Mouse (Mus musculus) duodenum, adult 2 months (tissue): Measurements from ENCODE around the gene Olfr816. TPM values are rescaled to one million over a fixed set of nuclear protein-coding genes. Genes with fewer than 3 reads are reported as not detected.

Source experiments
- polyA plus RNA-seq: library from polyadenylated mRNA; depleted of rRNA; stranded (reverse); fragments of >200 nt; gene quantifications from 2 replicates; pipeline ENCODE4 v1.2.3, GENCODE M21; 2012; ENCODE audit warnings: low replicate concordance; rRNA removed

Olfr816 gene
- polyA plus RNA-seq: not detected in 2 replicates

GRCm38 (mm10) chr10:129915497-129915896 is at the start of gene Olfr816:
TSS of gene Olfr816 (minus strand) at chr10:129915597.

GRCm38 (mm10) chr10:129949000-129949399 is 33.6 kb upstream of the Olfr816 start, which contains the start of gene Olfr818:
TSS of gene Olfr818 (minus strand) at chr10:129949100.

GRCm38 (mm10) chr10:129905767-129906166 is 9.6 kb downstream of the Olfr816 start, which contains the start of gene Olfr815:
TSS of gene Olfr815 (minus strand) at chr10:129905867.

GRCm38 (mm10) chr10:129879751-129880150 is 35.6 kb downstream of the Olfr816 start, which contains the start of gene Olfr814:
TSS of gene Olfr814 (minus strand) at chr10:129879851.

Other genes with a start within 250 kb of the Olfr816 start
- gene Olfr801, start 241.7 kb downstream of the Olfr816 start, polyA plus RNA-seq: not detected in 2 replicates
- not detected in 2 replicates for gene Olfr802, start 227.4 kb downstream of the Olfr816 start, polyA plus RNA-seq
- not detected in 2 replicates for gene Olfr803, start 221.3 kb downstream of the Olfr816 start, polyA plus RNA-seq
- not detected in 2 replicates for gene Olfr804, start 212.4 kb downstream of the Olfr816 start, polyA plus RNA-seq
- not detected in 2 replicates for gene Olfr805, start 186.2 kb downstream of the Olfr816 start, polyA plus RNA-seq
- not detected in 2 replicates for gene Olfr806, start 173.7 kb downstream of the Olfr816 start, polyA plus RNA-seq
- gene Olfr807, start 157.8 kb downstream of the Olfr816 start, polyA plus RNA-seq: not detected in 2 replicates
- not detected in 2 replicates for gene Olfr808, start 150.1 kb downstream of the Olfr816 start, polyA plus RNA-seq
- not detected in 2 replicates for gene Olfr809, start 141.0 kb downstream of the Olfr816 start, polyA plus RNA-seq
- not detected in 2 replicates for gene Olfr810, start 120.7 kb downstream of the Olfr816 start, polyA plus RNA-seq
- gene Olfr811, start 111.2 kb downstream of the Olfr816 start, polyA plus RNA-seq: not detected in 2 replicates
- not detected in 2 replicates for gene Olfr812, start 69.5 kb downstream of the Olfr816 start, polyA plus RNA-seq
- gene Olfr813, start 60.2 kb downstream of the Olfr816 start, polyA plus RNA-seq: not detected in 2 replicates
- gene Olfr814, start 35.7 kb downstream of the Olfr816 start, polyA plus RNA-seq: not detected in 2 replicates
- gene Olfr815, start 9.7 kb downstream of the Olfr816 start, polyA plus RNA-seq: not detected in 2 replicates
- gene Olfr818, start 33.5 kb upstream of the Olfr816 start, polyA plus RNA-seq: not detected in 2 replicates
- not detected in 2 replicates for gene Olfr819, start 51.7 kb upstream of the Olfr816 start, polyA plus RNA-seq
- gene Olfr247, start 60.5 kb upstream of the Olfr816 start, polyA plus RNA-seq: not detected in 2 replicates
- not detected in 2 replicates for gene Gm10310, start 69.5 kb upstream of the Olfr816 start, polyA plus RNA-seq
- not detected in 2 replicates for gene Olfr820, start 97.0 kb upstream of the Olfr816 start, polyA plus RNA-seq
- gene Olfr821, start 114.8 kb upstream of the Olfr816 start, polyA plus RNA-seq: not detected in 2 replicates
- not detected in 2 replicates for gene Olfr822, start 155.6 kb upstream of the Olfr816 start, polyA plus RNA-seq
- not detected in 2 replicates for gene Olfr823, start 199.8 kb upstream of the Olfr816 start, polyA plus RNA-seq
- not detected in 2 replicates for gene Olfr824, start 214.4 kb upstream of the Olfr816 start, polyA plus RNA-seq